Mouse (Mus musculus): ENCODE measurements at regions not wholly inside any gene's neighbourhood (a gene's known extent, or its start where the extent isn't known, plus 50 kb on each side); places are given as distances from the start of the nearest gene placed in this dataset.
"Not testable (repeated sequence)": the region's sequence is repeated elsewhere in the genome, so short reads cannot be mapped to it uniquely, and the experiment has no call there.

- DNase-seq (ENCODE audit: low read depth, low spot score) = no peak
Observed at GRCm38 (mm10) chr10:99578366-99578765, 181.1 kb downstream of the Csl start.

GRCm38 (mm10) chr10:99580191-99580590, 179.3 kb downstream of the Csl start:
- DNase-seq (ENCODE audit: low read depth, low spot score) = no peak

- no peak for DNase-seq (ENCODE audit: low read depth, low spot score)
Observed at GRCm38 (mm10) chr10:99581074-99581473, 178.4 kb downstream of the Csl start.

GRCm38 (mm10) chr10:99584855-99585254, 174.6 kb downstream of the Csl start:
- DNase-seq (ENCODE audit: low read depth, low spot score) = no peak

- peak; percentile 8 for DNase-seq (ENCODE audit: low read depth, low spot score)
Observed at GRCm38 (mm10) chr10:99592220-99592619, 167.2 kb downstream of the Csl start.

- DNase-seq (ENCODE audit: low read depth, low spot score) = no peak
Observed at GRCm38 (mm10) chr10:99595659-99596058, 163.8 kb downstream of the Csl start.

- not testable (repeated sequence) for DNase-seq (ENCODE audit: low read depth, low spot score)
Observed at GRCm38 (mm10) chr10:99599142-99600120, 160.0 kb downstream of the Csl start.

- no peak for DNase-seq (ENCODE audit: low read depth, low spot score)
Observed at GRCm38 (mm10) chr10:99602331-99602730, 157.1 kb downstream of the Csl start.

GRCm38 (mm10) chr10:99604172-99604571, 155.3 kb downstream of the Csl start:
- DNase-seq (ENCODE audit: low read depth, low spot score) = no peak

- no peak for DNase-seq (ENCODE audit: low read depth, low spot score)
Observed at GRCm38 (mm10) chr10:99608477-99608876, 151.0 kb downstream of the Csl start.

GRCm38 (mm10) chr10:99609420-99609819, 150.0 kb downstream of the Csl start:
- DNase-seq (ENCODE audit: low read depth, low spot score) = no peak

GRCm38 (mm10) chr10:99610890-99611289, 148.6 kb downstream of the Csl start:
- no peak for DNase-seq (ENCODE audit: low read depth, low spot score)

- DNase-seq (ENCODE audit: low read depth, low spot score) = no peak
Observed at GRCm38 (mm10) chr10:99614392-99615249, 144.8 kb downstream of the Csl start.

GRCm38 (mm10) chr10:99615371-99615770, 144.1 kb downstream of the Csl start:
- DNase-seq (ENCODE audit: low read depth, low spot score) = no peak

- peak; percentile 79 for DNase-seq (ENCODE audit: low read depth, low spot score)
Observed at GRCm38 (mm10) chr10:99615779-99616178, 143.7 kb downstream of the Csl start.

GRCm38 (mm10) chr10:99617623-99618022, 141.8 kb downstream of the Csl start:
- no peak for DNase-seq (ENCODE audit: low read depth, low spot score)

- peak; percentile 78 for DNase-seq (ENCODE audit: low read depth, low spot score)
Observed at GRCm38 (mm10) chr10:99619421-99620151, 139.9 kb downstream of the Csl start.

GRCm38 (mm10) chr10:99620489-99620888, 139.0 kb downstream of the Csl start:
- DNase-seq (ENCODE audit: low read depth, low spot score) = no peak

GRCm38 (mm10) chr10:99627355-99627754, 132.1 kb downstream of the Csl start:
- DNase-seq (ENCODE audit: low read depth, low spot score) = no peak

GRCm38 (mm10) chr10:99632250-99632985, 127.0 kb downstream of the Csl start:
- DNase-seq (ENCODE audit: low read depth, low spot score) = peak; percentile 63

- DNase-seq (ENCODE audit: low read depth, low spot score) = no peak
Observed at GRCm38 (mm10) chr10:99635796-99636195, 123.7 kb downstream of the Csl start.
